Mouse (Mus musculus): ENCODE measurements around the gene Tbc1d9b. TPM values are rescaled to one million over a fixed set of nuclear protein-coding genes. Genes with fewer than 3 reads are reported as not detected.
A peak's percentile ranks its signal among the peaks of the same experiment; 100 is the strongest.
"Not testable (repeated sequence)": the region's sequence is repeated elsewhere in the genome, so short reads cannot be mapped to it uniquely, and the experiment has no call there.

Tbc1d9b gene
- total RNA-seq (2021), result 10 to 100 TPM; 19.8 to 27.3 TPM
- long read RNA-seq, experiment 1, full-length matches to known transcripts, result 1 of 10 reads
- long read RNA-seq, experiment 1, partial matches to known transcripts, result 3 of 10 reads
- long read RNA-seq, experiment 1, other reads (novel, unspliced or antisense), result 6 of 10 reads
- long read RNA-seq, experiment 2, full-length matches to known transcripts, result 17 of 32 reads
- long read RNA-seq, experiment 2, partial matches to known transcripts, result 6 of 32 reads
- long read RNA-seq, experiment 2, other reads (novel, unspliced or antisense), result 9 of 32 reads

DNA sequence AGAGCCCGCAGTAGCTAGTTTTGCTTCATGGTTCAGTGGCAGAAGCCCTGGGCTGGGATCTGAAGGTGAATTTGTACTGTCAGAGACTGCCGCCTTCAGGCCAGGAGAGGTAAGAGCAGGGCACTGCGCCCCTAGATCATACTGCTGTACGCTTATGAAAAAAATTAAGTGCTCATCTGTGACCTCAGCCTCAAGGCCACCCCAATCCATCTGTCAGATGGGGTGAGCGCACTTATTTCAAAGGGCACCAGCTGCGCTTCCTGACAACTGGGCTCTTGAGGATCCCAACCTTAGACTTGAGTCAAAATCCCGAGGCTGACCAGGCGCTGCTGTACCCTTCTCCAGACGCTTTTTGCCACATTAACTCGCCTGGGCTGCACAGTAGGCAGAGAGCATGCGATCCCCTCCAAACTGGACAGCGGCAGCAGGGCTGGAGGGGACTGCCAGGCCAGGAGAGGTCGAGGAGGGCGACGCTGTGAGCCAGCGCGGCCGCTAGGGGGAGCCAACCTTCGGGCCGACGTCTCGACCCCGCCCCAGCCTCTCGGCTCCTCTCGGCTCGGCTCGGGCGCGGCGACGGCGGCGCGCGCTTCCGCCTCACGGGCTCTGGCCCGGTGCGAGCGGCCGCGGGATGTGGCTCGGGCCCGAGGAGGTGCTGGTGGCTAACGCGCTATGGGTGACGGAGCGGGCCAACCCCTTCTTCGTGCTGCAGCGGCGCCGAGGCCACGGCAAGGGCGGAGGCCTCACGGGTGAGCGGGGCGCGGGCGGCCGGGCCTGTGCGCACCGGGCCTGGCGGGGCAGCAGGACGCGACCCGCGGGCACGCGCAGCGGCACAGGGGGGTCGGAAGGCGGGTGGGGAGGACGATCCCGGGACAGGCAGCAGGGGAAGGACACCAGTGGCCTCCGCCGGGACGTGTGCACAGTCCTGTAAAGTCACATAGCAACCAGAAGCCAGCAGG, at the start of gene Tbc1d9b:
Gene Tbc1d9b (plus strand): TSS at position 586 of the 956 bp plus-strand sequence.
- DNase-seq, result peak; percentile 89

GRCm38 (mm10) chr11:50086211-50086610, 45.0 kb upstream of the Tbc1d9b start:
- DNase-seq, result no peak

DNA sequence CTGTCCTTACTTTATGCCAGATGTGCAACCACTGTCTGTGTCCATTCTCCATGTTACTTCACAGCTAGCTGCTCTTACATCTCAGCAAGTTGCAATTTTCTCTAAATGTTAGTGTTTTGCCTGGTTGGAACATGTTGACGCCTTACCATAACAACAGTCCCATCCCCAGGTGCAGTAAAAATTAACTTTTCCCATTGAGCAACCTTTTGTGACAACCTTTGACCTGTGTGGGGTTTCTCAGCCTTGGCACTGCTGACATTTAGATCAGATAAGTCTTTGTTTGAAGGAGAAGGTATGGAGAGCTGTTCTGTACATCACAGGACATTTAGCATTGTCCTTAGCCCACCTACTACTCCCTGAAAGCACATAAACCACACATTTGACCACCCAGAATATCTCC, 41.4 kb upstream of the Tbc1d9b start:
- DNase-seq, result no peak

DNA sequence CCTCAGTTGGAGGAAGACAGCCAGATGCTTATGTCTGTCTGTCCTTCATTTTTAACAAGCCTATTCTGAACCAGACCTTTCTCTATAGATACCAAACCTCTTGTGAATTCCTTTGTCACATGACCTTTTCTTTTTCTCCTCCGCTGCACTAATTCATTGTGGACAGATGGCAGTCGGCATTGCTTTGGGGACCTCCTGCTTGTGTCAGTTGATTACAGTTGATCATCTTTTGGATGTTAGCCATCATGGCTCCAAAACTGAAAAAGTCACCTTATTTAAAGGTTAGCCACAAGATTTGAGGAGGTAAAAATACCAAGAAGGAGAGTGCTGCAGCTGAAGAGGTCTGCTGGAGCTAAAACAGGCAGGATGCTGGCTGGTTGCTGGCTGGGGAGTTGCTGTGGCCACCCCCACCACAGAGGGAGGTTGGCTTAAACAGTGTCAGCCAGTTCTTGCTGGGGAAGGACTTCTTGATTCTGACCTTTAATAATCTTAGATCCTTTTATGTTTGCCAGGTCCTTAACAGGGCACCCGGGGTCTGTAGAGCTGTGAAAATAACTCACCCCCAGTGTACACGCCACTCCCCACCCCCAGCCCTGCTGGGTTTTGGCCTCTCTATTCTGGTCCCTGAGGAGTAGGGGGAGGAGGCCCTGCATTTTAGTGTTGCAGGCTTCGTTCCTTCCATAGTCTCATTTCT, 40.1 kb upstream of the Tbc1d9b start:
- no peak for DNase-seq

DNA sequence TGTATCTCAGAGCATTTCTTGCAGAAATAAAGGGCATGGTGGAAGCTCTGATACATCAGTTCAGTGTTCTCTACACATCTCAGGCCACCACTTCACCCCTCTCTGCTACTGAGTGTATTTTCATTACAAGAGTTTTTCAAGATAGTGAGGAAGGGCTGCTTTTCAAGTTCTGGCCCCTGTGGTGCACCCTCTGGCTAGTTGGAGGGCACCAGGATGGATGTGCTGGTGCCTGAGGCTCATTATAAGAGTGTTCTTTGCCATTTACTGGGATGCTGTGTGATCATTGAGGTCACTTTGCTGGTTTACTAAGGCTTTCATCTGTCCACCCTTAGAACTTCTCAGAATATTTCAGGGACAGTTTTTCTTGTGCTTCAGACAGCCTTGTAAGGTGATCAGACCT, 39.5 kb upstream of the Tbc1d9b start:
- DNase-seq, result no peak

DNA sequence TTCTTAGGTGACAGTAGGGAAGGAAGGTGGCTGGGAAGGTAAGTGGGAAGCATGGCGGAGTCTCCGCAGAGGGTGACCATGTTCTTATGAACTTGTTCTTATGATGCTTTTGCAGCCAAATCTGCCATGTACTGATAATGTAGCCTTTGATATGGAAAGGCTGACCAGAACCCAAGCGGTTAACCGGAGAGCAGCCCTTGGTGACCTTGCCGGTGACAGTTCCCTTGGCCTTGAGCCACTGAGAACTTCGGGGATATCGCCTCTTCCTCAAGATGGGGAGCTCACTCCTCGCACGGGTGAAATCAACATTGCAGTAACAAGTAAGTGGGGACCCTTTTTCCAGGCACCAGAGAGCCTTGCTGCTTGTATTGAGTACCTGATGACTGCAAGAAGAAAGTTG, 35.5 kb upstream of the Tbc1d9b start:
- no peak for DNase-seq

DNA sequence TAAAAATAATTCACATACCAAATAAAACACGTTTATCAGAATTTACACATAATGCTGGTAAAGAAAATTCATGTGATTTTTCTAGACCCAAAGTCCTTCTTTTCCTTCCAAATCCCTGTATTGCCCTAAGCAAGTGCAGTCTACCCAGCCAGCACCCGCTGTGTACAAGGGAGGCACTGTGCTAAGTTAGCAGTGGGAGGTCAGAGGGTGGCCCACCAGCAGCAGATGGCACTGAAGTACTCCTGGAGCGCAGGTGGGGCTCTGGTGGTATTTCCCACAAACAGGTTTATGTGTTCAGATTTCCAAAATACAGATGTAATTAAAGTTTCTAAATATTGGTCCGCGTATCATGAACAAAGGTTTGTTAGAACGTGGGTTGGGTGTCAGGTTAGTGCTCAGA, 34.1 kb upstream of the Tbc1d9b start:
- no peak for DNase-seq

- DNase-seq, result no peak
Observed at GRCm38 (mm10) chr11:50098961-50099481, 32.2 kb upstream of the Tbc1d9b start.

- no peak for DNase-seq
Observed at GRCm38 (mm10) chr11:50099692-50100091, 31.5 kb upstream of the Tbc1d9b start.

- DNase-seq, result no peak
Observed at GRCm38 (mm10) chr11:50100548-50101307, 30.5 kb upstream of the Tbc1d9b start.

DNA sequence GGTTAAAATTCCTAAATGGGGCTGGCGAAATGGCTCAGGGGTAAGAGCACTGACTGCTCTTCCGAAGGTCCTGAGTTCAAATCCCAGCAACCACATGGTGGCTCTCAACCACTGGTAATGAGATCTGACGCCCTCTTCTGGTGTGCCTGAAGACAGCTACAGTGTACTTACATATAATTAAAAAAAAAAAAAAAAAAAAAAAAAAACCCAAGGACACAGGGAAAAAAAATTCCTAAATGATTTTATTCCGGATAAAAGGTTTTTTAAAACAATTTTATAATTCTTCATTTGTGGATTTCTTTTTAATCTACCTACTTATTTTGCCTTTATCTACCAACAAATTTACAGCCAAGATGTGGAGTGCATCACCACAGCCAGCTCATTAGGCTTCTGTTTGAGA, 29.2 kb upstream of the Tbc1d9b start:
- DNase-seq, result not testable (repeated sequence)

DNA sequence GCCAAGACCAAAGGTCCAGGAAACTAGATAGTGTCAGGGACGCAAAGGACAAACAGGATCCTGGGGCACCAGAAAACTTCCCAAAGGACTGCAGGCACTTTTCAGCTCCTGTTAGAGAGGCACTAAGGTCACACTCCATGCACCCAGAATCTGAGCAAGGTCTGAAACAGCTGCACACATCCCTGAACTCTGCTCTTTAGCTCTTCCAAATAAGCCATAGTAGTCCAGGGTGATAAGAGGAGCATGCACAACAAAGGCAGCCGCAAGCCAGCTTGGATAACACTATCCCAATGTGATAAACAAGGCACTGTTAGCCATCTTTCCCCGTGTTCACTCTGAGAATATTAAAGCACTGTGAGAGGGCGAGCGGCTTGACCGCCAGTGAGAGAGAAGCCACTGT, 27.2 kb upstream of the Tbc1d9b start:
- no peak for DNase-seq

GRCm38 (mm10) chr11:50105237-50105636, 26.0 kb upstream of the Tbc1d9b start:
- no peak for DNase-seq

- no peak for DNase-seq
Observed at GRCm38 (mm10) chr11:50106024-50106423, 25.2 kb upstream of the Tbc1d9b start.

- no peak for DNase-seq
Observed at GRCm38 (mm10) chr11:50108823-50109244, 22.4 kb upstream of the Tbc1d9b start.

- DNase-seq, result peak; percentile 49
Observed at GRCm38 (mm10) chr11:50114329-50114728, 16.9 kb upstream of the Tbc1d9b start.

DNA sequence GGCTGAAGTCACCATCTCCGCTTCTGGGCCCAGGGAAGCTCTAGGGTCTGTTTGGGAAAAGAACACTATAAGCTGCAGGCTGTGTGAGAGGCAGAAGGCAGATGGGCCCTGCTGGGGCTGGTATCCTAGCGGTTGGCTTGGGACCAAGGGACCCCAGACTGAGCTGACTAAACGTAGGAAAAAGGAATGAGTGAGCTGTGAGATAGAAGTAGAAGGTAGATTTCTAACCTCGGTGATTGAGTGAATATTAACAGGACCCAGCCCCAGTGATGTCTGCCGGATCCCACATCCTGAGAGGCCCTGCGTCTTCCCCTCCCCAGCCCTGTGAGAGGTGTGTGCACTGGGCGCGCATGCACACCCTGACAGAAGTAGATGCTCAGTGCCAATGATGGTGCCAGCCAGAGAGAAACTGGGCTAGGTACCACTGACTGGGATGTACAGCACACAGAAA, 8.5 kb upstream of the Tbc1d9b start:
- no peak for DNase-seq

GRCm38 (mm10) chr11:50127781-50128180, 3.4 kb upstream of the Tbc1d9b start:
- DNase-seq, result no peak

GRCm38 (mm10) chr11:50131801-50132201, 605 bp downstream of the Tbc1d9b start:
- DNase-seq, result no peak

GRCm38 (mm10) chr11:50132265-50132664, 1.1 kb downstream of the Tbc1d9b start:
- no peak for DNase-seq

DNA sequence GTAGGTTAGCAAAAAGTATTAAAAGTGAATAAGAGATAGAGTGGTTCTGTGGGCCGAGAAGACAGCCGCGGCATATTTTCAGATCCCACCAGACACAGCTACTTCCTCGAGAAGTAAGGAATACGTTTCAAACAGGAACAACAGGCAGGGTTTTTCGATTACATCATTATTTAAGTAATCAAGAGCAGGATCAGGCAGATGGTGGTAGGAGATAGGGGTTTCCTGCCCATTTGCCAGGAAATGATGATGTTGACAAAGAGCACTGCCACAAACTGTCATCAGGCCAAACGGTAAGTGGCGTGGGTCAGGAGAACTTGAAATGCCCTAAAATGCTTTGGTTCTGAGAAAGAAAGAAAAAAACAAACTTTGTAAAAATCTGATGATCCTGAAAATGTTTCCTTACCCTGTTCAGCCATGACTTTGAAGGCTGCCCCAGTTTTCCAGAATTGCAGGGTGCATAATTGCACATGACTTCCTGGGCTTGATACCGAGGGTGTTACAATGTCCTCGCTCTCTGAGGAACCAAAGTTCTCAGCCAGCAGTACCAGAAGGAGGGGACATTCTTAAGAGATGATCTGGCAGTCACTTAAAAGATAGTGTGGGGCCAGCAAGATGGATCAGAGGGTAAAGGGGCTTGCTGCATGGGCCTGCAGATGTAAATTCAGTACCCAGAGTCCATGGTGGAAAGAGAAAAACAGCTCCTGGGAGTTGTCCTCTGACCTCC, 3.1 kb downstream of the Tbc1d9b start:
- DNase-seq, result no peak

Data from gastrocnemius, postnatal 25 days (tissue).